Mouse (Mus musculus): ENCODE measurements around the gene Cacna1b. TPM values are rescaled to one million over a fixed set of nuclear protein-coding genes. Genes with fewer than 3 reads are reported as not detected.

Cacna1b gene
- 2.4 and 3.6 TPM in 2 replicates for polyA plus RNA-seq (2015; fragmentation: Nextera tagmentation; extraction: Ambion mirVana)

DNA sequence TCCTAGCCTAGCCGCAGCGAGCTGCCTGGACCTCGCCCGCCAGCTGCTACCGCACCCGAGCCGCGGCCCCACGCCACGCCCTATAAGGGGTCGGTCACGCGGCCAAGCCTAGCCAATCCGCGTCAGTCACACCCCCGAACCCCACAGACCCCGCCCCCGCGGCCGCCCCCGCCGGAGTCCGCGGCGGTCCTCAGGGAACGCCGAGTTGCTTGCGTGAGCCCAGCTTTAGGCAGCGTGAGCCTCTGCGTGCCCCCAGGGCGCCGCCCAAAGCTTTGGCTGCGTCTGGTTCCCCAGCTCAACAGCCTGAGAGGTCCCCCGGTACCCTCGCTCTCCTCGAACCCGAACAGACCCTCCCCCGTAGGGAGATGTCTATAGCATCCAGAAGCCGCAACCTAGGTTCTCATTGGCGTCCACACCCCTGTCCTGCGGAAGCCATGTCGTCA lies at the start of gene Cacna1b:
Cacna1b (minus strand) TSS at position 38 of the 443 bp plus-strand sequence.
- no peaks in the 10 kb centered on the region for H3K36me3 ChIP-seq
- H3K4me3 ChIP-seq, result peak within 1 kb of the TSS; percentile 62
- peak within 1 kb of the TSS; percentile 60 for H3K9ac ChIP-seq
- under 1% methylated on average over 37 of the region's 42 CpGs for WGBS
- H3K27me3 ChIP-seq, result peaks cover 34% of the 10 kb centered on the region
- H3K4me1 ChIP-seq, result peaks cover 12% of the 10 kb centered on the region
- no peaks in the 10 kb centered on the region for H3K9me3 ChIP-seq
- H3K27ac ChIP-seq, result no peak within 1 kb of the TSS
- H3K4me2 ChIP-seq, result peak within 1 kb of the TSS; percentile 100
- ATAC-seq (ENCODE audit: insufficient number of reproducible peaks, insufficient read depth, low FRiP score, low TSS enrichment, low read depth), result peak; percentile 77

DNA sequence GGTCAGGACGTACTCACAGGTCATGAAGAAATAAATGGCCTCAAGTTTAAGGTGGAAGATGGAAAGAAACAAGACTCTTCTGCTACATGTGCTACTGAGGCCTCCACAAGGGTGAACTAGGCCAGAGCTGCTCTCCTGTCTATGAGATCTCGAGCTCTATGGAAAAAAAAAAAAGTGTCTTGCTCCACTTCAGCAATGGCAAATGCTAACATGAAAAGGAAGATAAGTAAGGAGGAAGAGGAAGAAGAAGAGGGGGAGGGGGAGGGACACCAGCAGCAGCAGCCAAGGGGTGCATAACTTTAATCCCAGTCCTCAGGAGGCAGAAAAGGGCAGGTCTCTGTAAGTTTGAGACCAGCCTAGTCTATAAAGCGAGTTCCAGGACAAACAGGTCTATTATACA lies 46.8 kb upstream of the Cacna1b start:
- Histone ChIP-seq H3K4me3 (no peak overlapping the region), H3K4me2 (no peak overlapping the region), H3K9me3 (no peaks in the 10 kb centered on the region), H3K27ac (no peak overlapping the region), H3K27me3 (no peaks in the 10 kb centered on the region), H3K9ac (no peak overlapping the region), H3K36me3 (peaks cover 86% of the 10 kb centered on the region), H3K4me1 (no peaks in the 10 kb centered on the region)
- 76% methylated on average over 3 of the region's 3 CpGs for WGBS
- ATAC-seq (ENCODE audit: insufficient number of reproducible peaks, insufficient read depth, low FRiP score, low TSS enrichment, low read depth), result no peak

GRCm38 (mm10) chr2:24807691-24808090 lies 44.7 kb upstream of the Cacna1b start:
- no peak overlapping the region for H3K27ac ChIP-seq
- ATAC-seq (ENCODE audit: insufficient number of reproducible peaks, insufficient read depth, low FRiP score, low TSS enrichment, low read depth), result no peak
- H3K27me3 ChIP-seq, result no peaks in the 10 kb centered on the region
- no peaks in the 10 kb centered on the region for H3K9me3 ChIP-seq
- WGBS, result 97% methylated on average over 10 of the region's 10 CpGs
- peaks cover 89% of the 10 kb centered on the region for H3K36me3 ChIP-seq
- no peak overlapping the region for H3K4me3 ChIP-seq
- no peak overlapping the region for H3K9ac ChIP-seq
- H3K4me2 ChIP-seq, result no peak overlapping the region
- H3K4me1 ChIP-seq, result no peaks in the 10 kb centered on the region

GRCm38 (mm10) chr2:24807036-24807435 lies 44.1 kb upstream of the Cacna1b start:
- WGBS, result 93% methylated on average over 3 of the region's 3 CpGs
- Histone ChIP-seq H3K27ac (no peak overlapping the region), H3K4me3 (no peak overlapping the region), H3K4me2 (no peak overlapping the region), H3K4me1 (no peaks in the 10 kb centered on the region), H3K27me3 (no peaks in the 10 kb centered on the region), H3K36me3 (peaks cover 89% of the 10 kb centered on the region), H3K9me3 (no peaks in the 10 kb centered on the region), H3K9ac (no peak overlapping the region)
- no peak for ATAC-seq (ENCODE audit: insufficient number of reproducible peaks, insufficient read depth, low FRiP score, low TSS enrichment, low read depth)

- Histone ChIP-seq H3K9ac (no peak overlapping the region), H3K9me3 (no peaks in the 10 kb centered on the region), H3K36me3 (peaks cover 91% of the 10 kb centered on the region), H3K4me1 (no peaks in the 10 kb centered on the region), H3K27me3 (no peaks in the 10 kb centered on the region), H3K4me2 (no peak overlapping the region), H3K4me3 (no peak overlapping the region), H3K27ac (no peak overlapping the region)
- WGBS, result 94% methylated on average over 6 of the region's 6 CpGs
- no peak for ATAC-seq (ENCODE audit: insufficient number of reproducible peaks, insufficient read depth, low FRiP score, low TSS enrichment, low read depth)
These were observed 43.2 kb upstream of the Cacna1b start for GRCm38 (mm10) chr2:24806143-24806542.

GRCm38 (mm10) chr2:24805621-24806020 lies 42.7 kb upstream of the Cacna1b start:
- H3K9me3 ChIP-seq, result no peaks in the 10 kb centered on the region
- H3K4me2 ChIP-seq, result no peak overlapping the region
- no peaks in the 10 kb centered on the region for H3K27me3 ChIP-seq
- WGBS, result 88% methylated on average over 4 of the region's 4 CpGs
- peaks cover 91% of the 10 kb centered on the region for H3K36me3 ChIP-seq
- no peak overlapping the region for H3K9ac ChIP-seq
- H3K4me1 ChIP-seq, result no peaks in the 10 kb centered on the region
- H3K4me3 ChIP-seq, result no peak overlapping the region
- no peak for ATAC-seq (ENCODE audit: insufficient number of reproducible peaks, insufficient read depth, low FRiP score, low TSS enrichment, low read depth)
- H3K27ac ChIP-seq, result no peak overlapping the region

GRCm38 (mm10) chr2:24796833-24797457 lies 34.0 kb upstream of the Cacna1b start:
- Histone ChIP-seq H3K4me1 (no peaks in the 10 kb centered on the region), H3K9me3 (no peaks in the 10 kb centered on the region), H3K9ac (no peak overlapping the region), H3K4me3 (no peak overlapping the region), H3K4me2 (no peak overlapping the region), H3K36me3 (peaks cover 93% of the 10 kb centered on the region), H3K27me3 (no peaks in the 10 kb centered on the region), H3K27ac (no peak overlapping the region)
- 83% methylated on average over 5 of the region's 5 CpGs for WGBS
- no peak for ATAC-seq (ENCODE audit: insufficient number of reproducible peaks, insufficient read depth, low FRiP score, low TSS enrichment, low read depth)

DNA sequence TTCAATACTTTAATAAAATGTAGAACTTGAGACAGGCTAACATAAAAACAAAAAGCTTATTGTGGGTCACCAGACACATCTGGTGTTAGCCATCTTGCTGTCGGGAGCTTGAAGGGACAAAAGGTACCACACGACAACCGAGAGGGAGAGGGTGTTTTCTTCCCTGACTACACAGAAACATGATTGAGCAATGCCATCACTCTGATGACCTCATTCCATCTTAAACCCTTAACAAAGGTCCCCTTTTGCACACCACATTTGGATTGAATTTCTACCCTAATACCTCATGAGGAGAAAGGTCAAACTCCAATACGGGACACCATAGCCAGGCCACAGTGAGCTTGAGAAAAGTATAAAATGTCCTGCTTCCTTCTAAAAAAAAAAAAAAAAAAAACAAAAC lies 24.3 kb upstream of the Cacna1b start:
- WGBS, result 28% methylated on average over 4 of the region's 4 CpGs

GRCm38 (mm10) chr2:24781253-24781652 lies 18.3 kb upstream of the Cacna1b start:
- Histone ChIP-seq H3K9me3 (no peaks in the 10 kb centered on the region), H3K27me3 (no peaks in the 10 kb centered on the region), H3K36me3 (no peaks in the 10 kb centered on the region), H3K4me2 (no peak overlapping the region), H3K9ac (no peak overlapping the region), H3K4me3 (no peak overlapping the region), H3K27ac (no peak overlapping the region), H3K4me1 (no peaks in the 10 kb centered on the region)
- WGBS, result 55% methylated on average over 4 of the region's 4 CpGs
- ATAC-seq (ENCODE audit: insufficient number of reproducible peaks, insufficient read depth, low FRiP score, low TSS enrichment, low read depth), result no peak

More for the DNA sequence above, 24.3 kb upstream of the Cacna1b start:
- Histone ChIP-seq H3K36me3 (peaks cover 21% of the 10 kb centered on the region), H3K27ac (no peak overlapping the region), H3K4me3 (no peak overlapping the region), H3K27me3 (no peaks in the 10 kb centered on the region), H3K9me3 (no peaks in the 10 kb centered on the region), H3K9ac (no peak overlapping the region), H3K4me2 (no peak overlapping the region), H3K4me1 (no peaks in the 10 kb centered on the region)
- ATAC-seq (ENCODE audit: insufficient number of reproducible peaks, insufficient read depth, low FRiP score, low TSS enrichment, low read depth), result no peak

- Histone ChIP-seq H3K9me3 (no peaks in the 10 kb centered on the region), H3K27me3 (no peaks in the 10 kb centered on the region), H3K4me2 (no peak overlapping the region), H3K9ac (no peak overlapping the region), H3K36me3 (no peaks in the 10 kb centered on the region), H3K27ac (no peak overlapping the region), H3K4me1 (no peaks in the 10 kb centered on the region), H3K4me3 (no peak overlapping the region)
- no peak for ATAC-seq (ENCODE audit: insufficient number of reproducible peaks, insufficient read depth, low FRiP score, low TSS enrichment, low read depth)
- 8% methylated on average over 5 of the region's 5 CpGs for WGBS
These were observed 13.9 kb upstream of the Cacna1b start for GRCm38 (mm10) chr2:24776831-24777230.

GRCm38 (mm10) chr2:24775951-24776587 lies 13.1 kb upstream of the Cacna1b start:
- Histone ChIP-seq H3K27ac (no peak overlapping the region), H3K4me1 (no peaks in the 10 kb centered on the region), H3K27me3 (no peaks in the 10 kb centered on the region), H3K4me3 (no peak overlapping the region), H3K9me3 (no peaks in the 10 kb centered on the region), H3K4me2 (no peak overlapping the region), H3K9ac (no peak overlapping the region), H3K36me3 (no peaks in the 10 kb centered on the region)
- 74% methylated on average over 11 of the region's 11 CpGs for WGBS
- ATAC-seq (ENCODE audit: insufficient number of reproducible peaks, insufficient read depth, low FRiP score, low TSS enrichment, low read depth), result no peak

- Histone ChIP-seq H3K36me3 (no peaks in the 10 kb centered on the region), H3K9me3 (no peaks in the 10 kb centered on the region), H3K9ac (no peak overlapping the region), H3K4me1 (no peaks in the 10 kb centered on the region), H3K27me3 (no peaks in the 10 kb centered on the region), H3K4me2 (no peak overlapping the region), H3K27ac (no peak overlapping the region), H3K4me3 (no peak overlapping the region)
- WGBS, result 68% methylated on average over 7 of the region's 7 CpGs
- no peak for ATAC-seq (ENCODE audit: insufficient number of reproducible peaks, insufficient read depth, low FRiP score, low TSS enrichment, low read depth)
These were observed 11.9 kb upstream of the Cacna1b start for GRCm38 (mm10) chr2:24774832-24775231.

All from embryonic facial prominence, embryonic 13.5 days (tissue).